Mouse (Mus musculus) regulatory T cell (primary cell): ENCODE results near the gene A430089I19Rik.
"Not testable (repeated sequence)": the region's sequence is repeated elsewhere in the genome, so short reads cannot be mapped to it uniquely, and the experiment has no call there.

Source experiments
- in situ Hi-C: fragments of 300-600 bp; cut with MboI, MseI; formaldehyde crosslinking; loops from one replicate; pipeline ENCODE4 v1.15.1; 2025; ENCODE audit warnings: high pct_unique_total_duplicates

The A430089I19Rik gene

DNA sequence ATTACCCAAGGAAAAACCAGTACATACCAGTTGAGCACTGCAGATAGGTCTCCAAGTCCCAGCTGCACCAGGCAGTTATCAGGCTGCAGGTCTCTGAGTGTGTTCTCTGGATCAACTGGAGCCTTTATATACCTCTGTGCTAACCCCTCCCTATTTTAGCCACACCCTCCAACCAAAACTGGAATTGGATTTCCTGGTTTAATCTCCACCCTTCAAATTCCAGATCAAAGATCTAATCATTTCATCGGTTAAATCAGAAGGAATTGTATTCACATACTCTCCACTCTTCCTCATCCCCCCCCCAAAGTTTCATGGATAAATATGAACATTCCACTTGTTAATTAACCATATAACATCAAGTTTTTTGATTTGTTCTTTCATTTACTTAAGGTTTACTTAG lies at the start of gene A430089I19Rik:
Gene A430089I19Rik, minus strand, starts transcription at position 101 of the 400 bp plus-strand sequence.
- in situ Hi-C loops, result not testable (repeated sequence)

DNA sequence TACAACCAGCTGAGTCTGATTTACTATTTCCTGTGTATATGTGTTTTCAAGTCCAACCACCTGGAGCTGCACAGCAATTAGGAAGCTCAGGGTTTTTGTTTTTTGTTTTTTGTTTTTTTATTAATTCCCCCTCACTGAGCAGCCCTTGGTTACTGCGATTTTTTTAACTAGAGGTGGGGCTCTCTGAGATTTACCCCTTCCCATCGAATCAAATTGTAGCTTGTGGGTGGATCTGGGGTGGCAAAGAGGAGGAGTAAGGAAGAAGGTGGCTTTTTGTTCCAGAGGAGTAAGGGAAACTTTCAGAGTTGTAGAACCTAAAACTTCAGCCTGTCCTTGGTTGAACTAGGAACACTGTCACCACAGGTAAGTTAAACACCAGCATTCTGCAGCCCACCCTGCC lies 32.9 kb upstream of the A430089I19Rik start, which contains the start of gene AA792892:
Gene AA792892, plus strand, starts transcription at position 301 of the 400 bp plus-strand sequence.
- in situ Hi-C loops, result loop anchor here (25.0 kb wide), 1 partner anchor 648 kb away; the partner anchor contains the start of gene Gm6367

DNA sequence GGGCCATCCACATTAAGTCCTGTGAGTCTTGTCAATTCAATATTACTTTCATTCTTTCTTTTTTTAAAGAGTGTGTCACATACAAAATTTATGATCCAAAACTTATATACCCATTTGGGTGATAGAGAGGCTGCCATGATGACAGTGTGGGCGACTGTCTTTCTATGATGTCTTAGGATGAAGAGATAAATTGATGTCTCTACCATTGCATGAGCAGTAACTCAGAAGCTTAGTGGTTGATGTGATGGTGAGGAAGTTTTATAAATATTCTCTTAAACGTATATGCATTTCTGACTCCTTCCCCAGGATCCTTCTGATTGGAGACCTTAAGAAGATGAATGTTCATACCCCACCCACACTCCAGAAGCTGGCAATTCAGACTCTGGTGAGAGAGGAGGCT lies 7.5 kb upstream of the A430089I19Rik start, which contains the start of gene Gm6502:
Gene Gm6502, plus strand, starts transcription at position 301 of the 400 bp plus-strand sequence.
- in situ Hi-C loops, result not testable (repeated sequence)
